Mouse (Mus musculus) limb, embryonic 10.5 days (tissue): ENCODE results near the gene Calcr. TPM values are rescaled to one million over a fixed set of nuclear protein-coding genes. Genes with fewer than 3 reads are reported as not detected.
"Not testable (repeated sequence)": the region's sequence is repeated elsewhere in the genome, so short reads cannot be mapped to it uniquely, and the experiment has no call there.

Experiments
- DNase-seq: peaks from one replicate; pipeline ENCODE4 v3.0.0-alpha.2; 2017; ENCODE audit warnings: low spot score
- H3K27ac ChIP-seq: fragments of 300-500 bp; sonication (generic); 2 replicates; pipeline ENCODE4 v1.5.1; 2016; ENCODE audit warnings: mild to moderate bottlenecking
- H3K27me3 ChIP-seq: fragments of 300-500 bp; sonication (generic); 2 replicates; pipeline ENCODE4 v1.6.1; 2016; ENCODE audit warnings: low read depth, mild to moderate bottlenecking; ENCODE audit not compliant: poor library complexity, severe bottlenecking
- H3K36me3 ChIP-seq: fragments of 300-500 bp; sonication (generic); 2 replicates; pipeline ENCODE4 v1.6.1; 2016; ENCODE audit warnings: mild to moderate bottlenecking, moderate library complexity
- H3K4me1 ChIP-seq: fragments of 300-500 bp; sonication (generic); 2 replicates; pipeline ENCODE4 v1.6.1; 2016
- H3K4me3 ChIP-seq: fragments of 300-500 bp; sonication (generic); 2 replicates; pipeline ENCODE4 v1.5.1; 2016; ENCODE audit warnings: mild to moderate bottlenecking, moderate library complexity
- H3K9me3 ChIP-seq: fragments of 300-500 bp; sonication (generic); replicated peaks from 2 replicates; pipeline ENCODE4 v1.6.1; 2016; ENCODE audit warnings: mild to moderate bottlenecking
- WGBS: fragments of 180-500 bp; shearing (Covaris S2); methylation state at CpG from one replicate; pipeline ENCODE4 v1.1.7; 2016; 5-methylcytosine and 5-hydroxymethylcytosine counted together
- microRNA counts: library from miRNA; unstranded; fragments of <30 nt; microRNA quantifications from one replicate; lab custom pipeline; 2017
- microRNA-seq: library from miRNA; unstranded; fragments of <30 nt; microRNA quantifications from one replicate; pipeline ENCODE4, GENCODE M21; 2017
- polyA plus RNA-seq: library from polyadenylated mRNA; unstranded; fragments of >200 nt; fragmentation: Nextera tagmentation; extraction: Ambion mirVana; gene quantifications from 2 replicates; pipeline ENCODE4 v1.2.1, GENCODE M21; 2016

Calcr gene
- polyA plus RNA-seq, 1 experiment from 2014 or later: 0.15 TPM

DNA sequence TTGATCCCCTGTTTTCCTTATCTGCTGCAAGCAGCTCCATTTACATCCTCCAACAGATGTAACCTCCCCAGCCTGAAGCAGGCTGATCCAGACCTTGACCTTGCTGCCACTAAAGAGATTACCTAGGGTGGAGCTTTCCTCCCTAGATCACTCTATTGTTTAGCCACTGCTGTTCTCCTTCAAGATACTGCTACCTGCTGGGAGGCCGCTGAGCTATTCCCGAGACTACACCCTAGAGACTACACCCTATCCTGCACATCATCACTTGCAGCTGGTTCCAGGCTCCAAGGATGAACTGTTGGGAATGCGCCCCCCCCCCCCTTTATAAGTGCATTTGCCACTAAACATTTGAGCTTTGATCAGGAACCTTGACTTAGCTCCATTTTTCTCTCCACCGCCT lies 92.6 kb downstream of the Calcr start:
- not testable (repeated sequence) for H3K27me3 ChIP-seq, H3K4me3 ChIP-seq, H3K4me1 ChIP-seq, H3K27ac ChIP-seq, H3K9me3 ChIP-seq, DNase-seq, H3K36me3 ChIP-seq
- 89% methylated on average over 4 of the region's 4 CpGs for WGBS

GRCm38 (mm10) chr6:3664147-3664716 lies 100.3 kb downstream of the Calcr start:
- Histone ChIP-seq H3K4me3 (no peak overlapping the region), H3K9me3 (no peaks in the 10 kb centered on the region), H3K27ac (no peak overlapping the region), H3K36me3 (no peaks in the 10 kb centered on the region), H3K4me1 (no peaks in the 10 kb centered on the region), H3K27me3 (no peaks in the 10 kb centered on the region)
- 87% methylated on average over 10 of the region's 10 CpGs for WGBS
- no peak for DNase-seq

- WGBS: 95% methylated on average over 4 of the region's 4 CpGs
These were observed 106.1 kb downstream of the Calcr start for GRCm38 (mm10) chr6:3658405-3658804.

More at GRCm38 (mm10) chr6:3658405-3658804, 106.1 kb downstream of the Calcr start:
- DNase-seq: no peak
- H3K9me3 ChIP-seq: no peaks in the 10 kb centered on the region
- H3K27ac ChIP-seq: no peak overlapping the region
- H3K4me3 ChIP-seq: no peak overlapping the region
- no peaks in the 10 kb centered on the region for H3K4me1 ChIP-seq
- H3K27me3 ChIP-seq: no peaks in the 10 kb centered on the region
- H3K36me3 ChIP-seq: no peaks in the 10 kb centered on the region

MicroRNAs encoded within 50 kb of the gene (microRNA counts, 519-probe panel; counts per million panel counts)
- microRNA mmu-miR-489 (lab: Ali Mortazavi, UCI) (684 counts per million, percentile 72 among the panel's probes with 10 or more counts), microRNA mmu-miR-653 (lab: Ali Mortazavi, UCI) (684 counts per million, percentile 72 among the panel's probes with 10 or more counts)

Small RNA genes within 50 kb of the gene (microRNA-seq; reads per million reads assigned to microRNA genes)
- gene Mir489 (not detected), gene Mir653 (1.2 reads per million)

Other genes starting within 250 kb of the Calcr start
- 0.41 and 0.90 TPM in 2 replicates for gene Tfpi2, start 224.2 kb upstream of the Calcr start, polyA plus RNA-seq
- not detected in 2 replicates for gene Gngt1, start 229.1 kb upstream of the Calcr start, polyA plus RNA-seq
- gene Gng11, start 239.2 kb upstream of the Calcr start, polyA plus RNA-seq: 31.5 and 35.1 TPM in 2 replicates